ENCODE assay signal across 8 mouse cellular contexts in the genomic region with DNA sequence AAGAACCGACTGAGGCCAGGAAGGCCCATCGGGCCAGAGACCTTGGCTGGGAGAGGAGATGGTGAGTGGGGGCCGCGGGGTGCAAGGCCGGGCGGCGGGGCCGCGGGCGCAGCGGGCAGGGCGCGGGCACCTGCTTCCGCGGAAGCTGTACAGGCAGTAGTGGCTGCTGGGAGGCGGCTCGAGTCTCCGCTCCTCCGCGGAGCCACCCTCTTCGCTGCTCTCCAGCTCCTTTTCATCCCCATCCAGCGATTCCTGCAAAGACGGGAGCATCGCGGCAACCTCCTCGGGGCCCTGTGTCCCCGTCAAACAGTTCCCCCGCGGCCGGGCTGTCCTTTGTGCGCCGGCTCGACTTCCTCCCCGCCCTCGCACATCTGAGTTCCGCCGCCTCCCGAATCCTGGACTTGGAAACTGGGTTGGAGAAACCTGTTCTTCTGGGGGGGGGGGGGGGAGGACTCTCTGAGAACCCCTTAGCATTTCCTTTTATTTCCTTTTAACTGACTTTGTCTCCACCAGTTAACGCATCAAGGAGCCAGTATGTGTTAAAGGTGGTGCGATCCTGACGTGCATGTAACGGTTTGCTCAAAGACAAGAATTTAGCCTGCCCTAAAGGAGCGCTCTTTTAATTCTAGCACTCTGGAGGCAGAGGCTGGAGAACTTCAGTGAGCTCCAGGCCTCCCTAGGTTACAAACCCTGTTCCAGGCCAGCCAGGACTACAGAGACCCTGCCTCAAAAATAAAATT. TPM values are rescaled to one million over a fixed set of nuclear protein-coding genes. Genes with fewer than 3 reads are reported as not detected.
A peak's percentile ranks its signal among the peaks of the same experiment; 100 is the strongest.
DNase-seq lines count a peak whose midpoint lies in the region; ATAC-seq and TF ChIP-seq lines count a peak whose summit lies in the region.

Gene 5730455P16Rik (minus strand): TSS at position 323 of the 740 bp plus-strand sequence.

- H3K4me1 ChIP-seq in E14TG2a.4 (replicated peaks; ENCODE audit: low read depth, low read length) = peaks cover 18% of the 10 kb centered on the region
- peaks cover 25% of the 10 kb centered on the region for H3K4me1 ChIP-seq in forebrain, embryonic 10.5 days
- peaks cover 14% of the 10 kb centered on the region; the same call in 1 of the 2 replicates for H3K4me1 ChIP-seq in heart, embryonic 15.5 days (replicated peaks)
- peaks cover 35% of the 10 kb centered on the region for H3K4me1 ChIP-seq in liver, embryonic 15.5 days (replicated peaks)
- H3K4me1 ChIP-seq in neural tube, embryonic 11.5 days (ENCODE audit: control insufficient read depth, insufficient read depth, low read length) = no peaks in the 10 kb centered on the region
- no peaks in the 10 kb centered on the region for H3K4me1 ChIP-seq in stomach, embryonic 16.5 days (ENCODE audit: control insufficient read depth, insufficient read depth, low read length)

- H3K36me3 ChIP-seq in E14TG2a.4 (ENCODE audit: insufficient read depth, low read length) = peaks cover 28% of the 10 kb centered on the region
- H3K36me3 ChIP-seq in forebrain, embryonic 10.5 days (replicated peaks) = peaks cover 26% of the 10 kb centered on the region
- peaks cover 15% of the 10 kb centered on the region; the same call in 1 of the 2 replicates for H3K36me3 ChIP-seq in heart, embryonic 15.5 days
- H3K36me3 ChIP-seq in liver, embryonic 15.5 days (replicated peaks) = peaks cover 13% of the 10 kb centered on the region
- H3K36me3 ChIP-seq in neural tube, embryonic 11.5 days (ENCODE audit: control insufficient read depth, insufficient read depth, low read length) = no peaks in the 10 kb centered on the region
- H3K36me3 ChIP-seq in stomach, embryonic 16.5 days (ENCODE audit: control insufficient read depth, insufficient read depth, low read length) = no peaks in the 10 kb centered on the region

- TF ChIP-seq CTCF in E14TG2a.4 (conservative IDR thresholded peaks at IDR 0.05; ENCODE audit: low read length) = no peak

- peak; percentile 76 for ATAC-seq in heart, embryonic 15.5 days (replicated peaks; ENCODE audit: insufficient number of reproducible peaks, insufficient read depth, low FRiP score, low read depth)
- peak; percentile 79 for ATAC-seq in liver, embryonic 15.5 days (ENCODE audit: insufficient read depth)
- ATAC-seq in neural tube, embryonic 11.5 days (ENCODE audit: insufficient read depth, low FRiP score, low TSS enrichment) = peak; percentile 74
- ATAC-seq in stomach, embryonic 16.5 days (ENCODE audit: insufficient read depth, low FRiP score) = peak; percentile 85

- 3% methylated on average over 43 of the region's 43 CpGs for WGBS in forebrain, embryonic 10.5 days
- 2% methylated on average over 43 of the region's 43 CpGs for WGBS in heart, embryonic 15.5 days
- WGBS in liver, embryonic 15.5 days (ENCODE audit: insufficient replicate concordance) = 3% methylated on average over 43 of the region's 43 CpGs
- WGBS in neural tube, embryonic 11.5 days = 2% methylated on average over 33 of the region's 43 CpGs
- WGBS in stomach, embryonic 16.5 days = 2% methylated on average over 42 of the region's 43 CpGs

- peak within 1 kb of the TSS; percentile 85 for H3K4me2 ChIP-seq in heart, embryonic 15.5 days
- peak within 1 kb of the TSS; percentile 93 for H3K4me2 ChIP-seq in liver, embryonic 15.5 days
- H3K4me2 ChIP-seq in neural tube, embryonic 11.5 days (ENCODE audit: low read depth) = peak within 1 kb of the TSS; percentile 84
- H3K4me2 ChIP-seq in stomach, embryonic 16.5 days (ENCODE audit: low read depth, low read length) = peak within 1 kb of the TSS; percentile 65

- no peaks in the 10 kb centered on the region for H3K9me3 ChIP-seq in E14TG2a.4 (ENCODE audit: low read length)
- H3K9me3 ChIP-seq in forebrain, embryonic 10.5 days = no peaks in the 10 kb centered on the region
- no peaks in the 10 kb centered on the region for H3K9me3 ChIP-seq in heart, embryonic 15.5 days (replicated peaks)
- H3K9me3 ChIP-seq in liver, embryonic 15.5 days (replicated peaks) = no peaks in the 10 kb centered on the region
- H3K9me3 ChIP-seq in neural tube, embryonic 11.5 days (ENCODE audit: control insufficient read depth, low read length) = no peaks in the 10 kb centered on the region
- no peaks in the 10 kb centered on the region for H3K9me3 ChIP-seq in stomach, embryonic 16.5 days (replicated peaks; ENCODE audit: control insufficient read depth, low read length)

- peak; percentile 72 for DNase-seq in c-Kit-positive CD71-negative TER-119-negative erythroid progenitor cells, embryonic 14.5 days (ENCODE audit: low read depth)
- peak; percentile 87 for DNase-seq in forebrain, embryonic 10.5 days (ENCODE audit: extremely low spot score, low spot score)
- DNase-seq in kidney, postnatal 25 days = peak; percentile 87 to 92
- peak; percentile 88 for DNase-seq in neural tube, embryonic 11.5 days (ENCODE audit: low spot score)

- no peaks in the 10 kb centered on the region; the same call in 1 of the 2 replicates for H3K27me3 ChIP-seq in E14TG2a.4 (ENCODE audit: insufficient read depth, low read length)
- no peaks in the 10 kb centered on the region for H3K27me3 ChIP-seq in forebrain, embryonic 10.5 days (ENCODE audit: poor library complexity, severe bottlenecking)
- no peaks in the 10 kb centered on the region for H3K27me3 ChIP-seq in heart, embryonic 15.5 days
- H3K27me3 ChIP-seq in liver, embryonic 15.5 days = no peaks in the 10 kb centered on the region
- H3K27me3 ChIP-seq in neural tube, embryonic 11.5 days (ENCODE audit: control insufficient read depth, insufficient read depth, low read length) = no peaks in the 10 kb centered on the region
- H3K27me3 ChIP-seq in stomach, embryonic 16.5 days (ENCODE audit: control insufficient read depth, insufficient read depth, low read length) = no peaks in the 10 kb centered on the region

- peak within 1 kb of the TSS; percentile 93 for H3K9ac ChIP-seq in heart, embryonic 15.5 days
- peak within 1 kb of the TSS; percentile 89 for H3K9ac ChIP-seq in liver, embryonic 15.5 days
- peak within 1 kb of the TSS; percentile 95 for H3K9ac ChIP-seq in neural tube, embryonic 11.5 days (ENCODE audit: low read length)
- H3K9ac ChIP-seq in stomach, embryonic 16.5 days (ENCODE audit: low read length) = peak within 1 kb of the TSS; percentile 93

- H3K27ac ChIP-seq in forebrain, embryonic 10.5 days = peak within 1 kb of the TSS; percentile 95
- peak within 1 kb of the TSS; percentile 82 for H3K27ac ChIP-seq in heart, embryonic 15.5 days
- peak within 1 kb of the TSS; percentile 83 for H3K27ac ChIP-seq in liver, embryonic 15.5 days (replicated peaks)
- H3K27ac ChIP-seq in neural tube, embryonic 11.5 days (ENCODE audit: low read depth, low read length) = peak within 1 kb of the TSS; percentile 89
- H3K27ac ChIP-seq in stomach, embryonic 16.5 days (ENCODE audit: low read length) = peak within 1 kb of the TSS; percentile 69

- peak within 1 kb of the TSS; percentile 96 for H3K4me3 ChIP-seq in E14TG2a.4 (replicated peaks; ENCODE audit: low read length)
- peak within 1 kb of the TSS; percentile 97 for H3K4me3 ChIP-seq in forebrain, embryonic 10.5 days
- peak within 1 kb of the TSS; percentile 75 for H3K4me3 ChIP-seq in heart, embryonic 15.5 days
- H3K4me3 ChIP-seq in liver, embryonic 15.5 days (replicated peaks) = peak within 1 kb of the TSS; percentile 79
- H3K4me3 ChIP-seq in neural tube, embryonic 11.5 days (ENCODE audit: low read depth, low read length) = peak within 1 kb of the TSS; percentile 86
- peak within 1 kb of the TSS; percentile 83 for H3K4me3 ChIP-seq in stomach, embryonic 16.5 days (replicated peaks; ENCODE audit: low read length)

RNA-seq across cellular contexts. Expression of gene 5730455P16Rik, which starts in this region (rescaled TPM):
- polyA plus RNA-seq in forebrain, embryonic 10.5 days (2016; fragmentation: Nextera tagmentation; extraction: Ambion mirVana) = 26.5 and 29.4 TPM in 2 replicates
- 15.7 and 17.4 TPM in 2 replicates for polyA plus RNA-seq in heart, embryonic 15.5 days (2015; fragmentation: Nextera tagmentation; extraction: Ambion mirVana)
- polyA plus RNA-seq in liver, embryonic 15.5 days (2015; fragmentation: Nextera tagmentation; extraction: Ambion mirVana) = 4.8 and 5.4 TPM in 2 replicates
- 23.1 and 26.2 TPM in 2 replicates for polyA plus RNA-seq in neural tube, embryonic 11.5 days (2014; fragmentation: Nextera tagmentation; extraction: Ambion mirVana)
- polyA plus RNA-seq in stomach, embryonic 16.5 days (2015; fragmentation: Nextera tagmentation; extraction: Ambion mirVana) = 14.1 and 17.1 TPM in 2 replicates

Comparison
In these comparisons a context has a peak if more than half of its experiments do, and no peak if none do; other contexts are left out.
1. Peak in every context shown above with its lines: DNase-seq, ATAC-seq, H3K4me3 ChIP-seq and H3K27ac ChIP-seq.